Mouse (Mus musculus) spleen, adult 10 weeks (tissue): ENCODE measurements around the gene Rpia. TPM values are rescaled to one million over a fixed set of nuclear protein-coding genes. Genes with fewer than 3 reads are reported as not detected.

Experiments
- polyA plus RNA-seq: library from polyadenylated mRNA; stranded (reverse); fragments of 350-450 nt; fragmentation: Illumina TruSeq; extraction: RNeasy Lipid Tissue Mini Kit (QIAGEN cat#74804); gene quantifications from one replicate; pipeline ENCODE4 v1.2.3, GENCODE M21; 2015; ENCODE audit warnings: low replicate concordance; ENCODE audit not compliant: insufficient read depth

The Rpia gene
- 42.1 TPM for polyA plus RNA-seq

DNA sequence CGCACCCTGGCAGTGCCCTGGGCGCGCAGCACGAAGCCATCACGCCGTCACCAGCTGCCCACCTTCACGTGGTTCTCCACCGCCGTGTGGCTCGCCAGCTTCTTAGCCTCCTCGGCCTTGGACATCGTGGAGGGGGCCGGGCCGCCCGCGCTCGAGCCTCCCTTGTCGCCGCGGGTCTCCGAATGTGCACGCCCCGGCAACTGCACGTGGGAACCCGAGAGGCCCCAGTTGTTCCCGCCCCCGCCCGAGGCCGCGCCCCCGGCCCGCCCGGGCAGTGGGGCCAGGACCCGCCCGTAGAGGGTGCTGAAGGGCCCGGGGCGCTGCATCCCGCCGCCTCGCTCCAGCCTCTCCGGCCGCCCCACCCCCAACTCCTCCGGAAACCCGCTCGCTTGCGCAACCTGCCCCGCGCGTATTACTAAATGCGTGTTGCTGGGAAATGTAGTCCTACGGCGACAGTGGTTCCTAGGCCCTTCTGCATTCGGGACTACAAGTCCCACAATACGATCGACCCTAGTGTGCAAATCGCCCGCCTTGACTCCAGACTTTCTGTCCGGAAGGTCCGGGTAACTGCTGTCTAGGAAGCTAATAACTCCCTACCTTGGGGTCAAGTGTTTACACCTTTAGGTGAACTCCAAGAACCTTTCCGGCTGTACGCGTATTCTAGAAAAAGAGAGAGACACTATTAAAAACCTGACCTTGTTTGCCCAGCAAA is at the start of gene Rpia:
TSS of gene Rpia (minus strand) at position 409 of the 712 bp plus-strand sequence.

Other genes starting within 250 kb of the Rpia start
- 42.7 TPM for gene Eif2ak3, start 52.3 kb upstream of the Rpia start, polyA plus RNA-seq
- not detected for gene Tex37, start 126.7 kb upstream of the Rpia start, polyA plus RNA-seq
- gene Foxi3, start 164.3 kb upstream of the Rpia start, polyA plus RNA-seq: not detected